Mouse (Mus musculus) cerebellum, adult 9-11 months (tissue): ENCODE measurements at regions not wholly inside any gene's neighbourhood (a gene's known extent, or its start where the extent isn't known, plus 50 kb on each side); places are given as distances from the start of the nearest gene placed in this dataset.

Experiments
- DNase-seq: peaks from one replicate; pipeline ENCODE4 v3.0.0; 2022

- no peak for DNase-seq
Measured at GRCm38 (mm10) chr16:25585070-25585454, 98.5 kb upstream of the Trp63 start.

- DNase-seq, result no peak
Measured at GRCm38 (mm10) chr16:25585953-25586352, 97.6 kb upstream of the Trp63 start.

- no peak for DNase-seq
Measured at GRCm38 (mm10) chr16:25587879-25588347, 95.7 kb upstream of the Trp63 start.

DNA sequence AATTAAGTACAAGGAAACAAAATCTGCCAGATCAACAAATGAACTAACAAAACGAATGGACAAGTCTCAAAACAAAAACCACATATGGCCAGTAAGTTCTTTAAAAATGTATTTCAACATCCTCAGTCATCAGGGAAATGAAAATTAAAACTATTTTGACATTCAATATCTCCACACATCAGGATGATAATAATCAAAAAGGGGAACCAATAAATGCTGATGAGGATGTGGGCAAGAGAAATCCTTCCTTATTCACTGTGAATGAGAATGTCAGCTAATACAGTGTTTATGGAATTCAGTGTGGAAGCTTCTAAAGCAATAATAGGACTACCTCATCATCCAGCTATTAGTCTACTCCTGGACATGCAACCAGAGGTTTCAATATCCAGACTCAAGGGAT lies 86.1 kb upstream of the Trp63 start:
- DNase-seq, result no peak

- DNase-seq, result no peak
Measured at GRCm38 (mm10) chr16:25603121-25603520, 80.4 kb upstream of the Trp63 start.

GRCm38 (mm10) chr16:25615229-25615628 lies 68.3 kb upstream of the Trp63 start:
- no peak for DNase-seq

DNA sequence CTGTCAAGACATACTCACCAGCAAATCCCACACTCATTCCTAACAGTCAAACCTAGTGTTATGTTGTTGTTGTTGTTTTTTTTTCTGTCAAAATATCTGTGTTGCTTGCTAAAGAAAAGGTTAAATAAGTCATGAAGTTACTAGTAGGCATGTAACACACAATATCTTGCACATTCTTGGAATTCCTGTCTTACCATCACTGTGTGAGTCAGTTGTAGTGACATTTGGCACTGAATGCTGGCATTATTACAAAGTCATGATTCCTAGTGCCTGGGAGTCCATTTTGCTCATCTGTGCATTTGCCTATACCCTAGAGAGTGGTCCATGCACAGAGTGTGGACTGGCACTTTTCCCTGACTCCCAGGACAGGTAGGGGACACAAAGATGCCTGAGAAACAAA lies 67.9 kb upstream of the Trp63 start:
- DNase-seq, result no peak

DNA sequence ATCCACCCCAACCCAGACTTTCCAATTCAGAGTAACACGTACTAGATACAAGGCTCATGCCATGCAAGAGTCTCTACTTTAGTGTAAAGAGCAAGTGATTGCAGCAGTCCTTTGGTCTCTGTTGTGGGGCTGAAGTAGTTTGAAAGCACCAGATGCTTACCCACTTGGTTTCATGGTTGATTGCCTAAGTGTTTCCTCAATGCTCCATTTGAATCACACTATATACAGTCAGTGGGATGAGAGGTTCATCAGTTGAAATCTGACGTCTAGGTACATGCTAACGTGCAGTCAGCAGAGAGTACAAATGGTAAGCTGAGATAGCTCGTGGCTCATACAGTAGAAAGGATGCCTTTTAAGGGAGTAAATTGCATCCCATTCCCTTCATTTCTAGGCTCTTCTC lies 64.7 kb upstream of the Trp63 start:
- DNase-seq, result no peak

GRCm38 (mm10) chr16:25622651-25623050 lies 60.9 kb upstream of the Trp63 start:
- DNase-seq, result no peak

GRCm38 (mm10) chr16:25623986-25624623 lies 59.5 kb upstream of the Trp63 start:
- DNase-seq, result no peak

GRCm38 (mm10) chr16:25629750-25630149 lies 53.8 kb upstream of the Trp63 start:
- DNase-seq, result no peak

DNA sequence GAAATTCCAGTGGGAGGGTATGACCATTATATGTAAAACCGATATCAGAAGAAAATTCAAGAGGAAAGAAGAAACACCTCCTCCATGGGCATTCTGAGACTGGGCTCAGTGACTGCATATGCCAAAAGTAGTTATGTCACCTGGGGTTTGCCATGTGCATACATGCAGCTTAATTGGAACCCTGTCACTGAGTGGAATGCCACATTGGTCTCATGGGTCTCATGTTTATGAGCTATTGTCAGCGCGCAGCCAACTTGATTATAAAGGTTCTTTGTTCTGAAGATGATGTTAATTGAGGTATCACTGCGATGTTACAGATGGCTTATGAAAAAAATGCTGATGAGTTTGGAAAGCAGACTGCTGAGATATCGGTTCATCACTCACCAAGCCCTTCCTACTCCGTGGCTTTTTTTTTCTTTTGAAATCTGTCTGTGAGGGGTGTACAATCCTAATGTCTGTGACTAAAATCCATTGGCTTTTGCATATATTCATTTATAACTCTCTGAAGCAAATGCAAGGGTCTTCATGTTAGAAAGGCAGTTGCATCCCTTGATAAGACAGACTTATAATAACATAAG lies 52.3 kb upstream of the Trp63 start:
- no peak for DNase-seq
